Mouse (Mus musculus) embryonic facial prominence, embryonic 11.5 days (tissue): ENCODE results near the gene Snd1. TPM values are rescaled to one million over a fixed set of nuclear protein-coding genes. Genes with fewer than 3 reads are reported as not detected.

Source experiments
- ATAC-seq: fragments of 200-750 bp; cut with Nextera tagmentation; replicated peaks from 2 replicates; pipeline ENCODE4 v1.8.0; 2017; ENCODE audit warnings: low read depth; ENCODE audit not compliant: insufficient number of reproducible peaks, low FRiP score, low TSS enrichment
- DNase-seq: peaks from one replicate; pipeline ENCODE4 v3.0.0-alpha.2; 2015; ENCODE audit warnings: low spot score
- H3K27ac ChIP-seq: fragments of 300-500 bp; sonication (generic); replicated peaks from 2 replicates; pipeline ENCODE4 v1.5.1; 2014; ENCODE audit warnings: mild to moderate bottlenecking, low read depth, low read length, control low read depth
- H3K27me3 ChIP-seq: fragments of 300-500 bp; sonication (generic); 2 replicates; pipeline ENCODE4 v1.6.1; 2014; ENCODE audit warnings: mild to moderate bottlenecking, low read length, moderate library complexity, mixed read lengths; ENCODE audit not compliant: control insufficient read depth, insufficient read depth
- H3K36me3 ChIP-seq: fragments of 300-500 bp; sonication (generic); replicated peaks from 2 replicates; pipeline ENCODE4 v1.6.1; 2014; ENCODE audit warnings: low read depth, mild to moderate bottlenecking, low read length, moderate library complexity, mixed read lengths; ENCODE audit not compliant: control insufficient read depth, insufficient read depth
- H3K4me1 ChIP-seq: fragments of 300-500 bp; sonication (generic); 2 replicates; pipeline ENCODE4 v1.6.1; 2014; ENCODE audit warnings: low read length, mixed read lengths; ENCODE audit not compliant: control insufficient read depth, insufficient read depth
- H3K4me2 ChIP-seq: fragments of 300-500 bp; sonication (generic); 2 replicates; pipeline ENCODE4 v1.6.1; 2014; ENCODE audit warnings: low read depth, mild to moderate bottlenecking, control low read depth, low read length, moderate library complexity
- H3K4me3 ChIP-seq: fragments of 300-500 bp; sonication (generic); 2 replicates; pipeline ENCODE4 v1.5.1; 2014; ENCODE audit warnings: low read depth, low read length, control low read depth
- H3K9ac ChIP-seq: fragments of 300-500 bp; sonication (generic); replicated peaks from 2 replicates; pipeline ENCODE4 v1.6.1; 2014; ENCODE audit warnings: mild to moderate bottlenecking, control low read depth, low read length
- H3K9me3 ChIP-seq: fragments of 300-500 bp; sonication (generic); replicated peaks from 2 replicates; pipeline ENCODE4 v1.6.1; 2016; ENCODE audit warnings: mild to moderate bottlenecking, low read length, inconsistent platforms, mixed read lengths; ENCODE audit not compliant: control insufficient read depth
- WGBS: fragments of 180-500 bp; shearing (Covaris S2); extraction: QIAGEN DNeasy Blood & Tissue Kit; methylation state at CpG from one replicate; pipeline ENCODE4 v1.1.7; 2014; 5-methylcytosine and 5-hydroxymethylcytosine counted together
- polyA plus RNA-seq: library from polyadenylated mRNA; unstranded; fragments of >200 nt; fragmentation: Nextera tagmentation; extraction: Ambion mirVana; gene quantifications from 2 replicates; pipeline ENCODE4 v1.2.1, GENCODE M21; 2014

Gene Snd1
- polyA plus RNA-seq, 1 experiment from 2014 or later: 92.6 TPM

- 74% methylated on average over 2 of the region's 2 CpGs for WGBS
These were observed 248.1 kb downstream of the Snd1 start for GRCm38 (mm10) chr6:28723059-28723458.

GRCm38 (mm10) chr6:28724776-28725175 lies 249.8 kb downstream of the Snd1 start:
- DNase-seq (no peak), ATAC-seq (no peak)
- H3K4me1 ChIP-seq: no peaks in the 10 kb centered on the region
- H3K9ac ChIP-seq: no peak overlapping the region
- H3K27me3 ChIP-seq: no peaks in the 10 kb centered on the region
- 78% methylated on average over 5 of the region's 5 CpGs for WGBS
- no peak overlapping the region for H3K4me2 ChIP-seq
- no peaks in the 10 kb centered on the region for H3K9me3 ChIP-seq
- H3K27ac ChIP-seq: no peak overlapping the region
- no peaks in the 10 kb centered on the region for H3K36me3 ChIP-seq
- no peak overlapping the region for H3K4me3 ChIP-seq

More at GRCm38 (mm10) chr6:28723059-28723458, 248.1 kb downstream of the Snd1 start:
- no peaks in the 10 kb centered on the region for H3K4me1 ChIP-seq
- no peaks in the 10 kb centered on the region for H3K36me3 ChIP-seq
- H3K27ac ChIP-seq: no peak overlapping the region
- H3K9me3 ChIP-seq: no peaks in the 10 kb centered on the region
- H3K4me3 ChIP-seq: no peak overlapping the region
- no peak overlapping the region for H3K4me2 ChIP-seq
- ATAC-seq (no peak), DNase-seq (no peak)
- H3K27me3 ChIP-seq: no peaks in the 10 kb centered on the region
- H3K9ac ChIP-seq: no peak overlapping the region

GRCm38 (mm10) chr6:28729236-28729635 lies 254.3 kb downstream of the Snd1 start:
- peak; percentile 8 for DNase-seq
- no peaks in the 10 kb centered on the region for H3K9me3 ChIP-seq
- no peak overlapping the region for H3K9ac ChIP-seq
- no peaks in the 10 kb centered on the region for H3K4me1 ChIP-seq
- no peak overlapping the region for H3K4me2 ChIP-seq
- H3K36me3 ChIP-seq: no peaks in the 10 kb centered on the region
- 26% methylated on average over 3 of the region's 3 CpGs for WGBS
- no peak overlapping the region for H3K27ac ChIP-seq
- ATAC-seq: no peak; the same call in 1 of the 2 replicates
- H3K27me3 ChIP-seq: no peaks in the 10 kb centered on the region
- no peak overlapping the region for H3K4me3 ChIP-seq

- ATAC-seq (no peak), DNase-seq (no peak)
- Histone ChIP-seq H3K36me3 (no peaks in the 10 kb centered on the region), H3K27ac (no peak overlapping the region), H3K4me3 (no peak overlapping the region), H3K9ac (no peak overlapping the region), H3K4me1 (no peaks in the 10 kb centered on the region), H3K27me3 (no peaks in the 10 kb centered on the region), H3K4me2 (no peak overlapping the region), H3K9me3 (no peaks in the 10 kb centered on the region)
- 39% methylated on average over 2 of the region's 2 CpGs for WGBS
These were observed 254.7 kb downstream of the Snd1 start for GRCm38 (mm10) chr6:28729649-28730048.

- Histone ChIP-seq H3K27me3 (no peaks in the 10 kb centered on the region), H3K36me3 (no peaks in the 10 kb centered on the region), H3K9ac (no peak overlapping the region), H3K9me3 (no peaks in the 10 kb centered on the region), H3K27ac (no peak overlapping the region), H3K4me1 (no peaks in the 10 kb centered on the region), H3K4me3 (no peak overlapping the region), H3K4me2 (no peak overlapping the region)
- DNase-seq (no peak), ATAC-seq (no peak)
- WGBS: 93% methylated on average over 6 of the region's 6 CpGs
These were observed 256.3 kb downstream of the Snd1 start for GRCm38 (mm10) chr6:28731246-28731645.

- DNase-seq: no peak
- no peaks in the 10 kb centered on the region for H3K4me1 ChIP-seq
- H3K4me3 ChIP-seq: no peak overlapping the region
- no peak overlapping the region for H3K9ac ChIP-seq
- H3K4me2 ChIP-seq: no peak overlapping the region
- 84% methylated on average over 5 of the region's 5 CpGs for WGBS
- no peaks in the 10 kb centered on the region for H3K27me3 ChIP-seq
- H3K27ac ChIP-seq: no peak overlapping the region
- H3K36me3 ChIP-seq: no peaks in the 10 kb centered on the region
- H3K9me3 ChIP-seq: no peaks in the 10 kb centered on the region
- no peak for ATAC-seq
These were observed 259.1 kb downstream of the Snd1 start for GRCm38 (mm10) chr6:28733884-28734647.

- DNase-seq: no peak
- Histone ChIP-seq H3K9ac (no peak overlapping the region), H3K4me2 (no peak overlapping the region), H3K27me3 (no peaks in the 10 kb centered on the region), H3K4me1 (no peaks in the 10 kb centered on the region), H3K4me3 (no peak overlapping the region), H3K27ac (no peak overlapping the region), H3K36me3 (no peaks in the 10 kb centered on the region), H3K9me3 (no peaks in the 10 kb centered on the region)
- 76% methylated on average over 9 of the region's 9 CpGs for WGBS
- no peak for ATAC-seq
These were observed 260.2 kb downstream of the Snd1 start for GRCm38 (mm10) chr6:28735116-28735515.

- no peak for ATAC-seq
- Histone ChIP-seq H3K4me3 (no peak overlapping the region), H3K4me2 (no peak overlapping the region), H3K9me3 (no peaks in the 10 kb centered on the region), H3K9ac (no peak overlapping the region), H3K4me1 (no peaks in the 10 kb centered on the region), H3K27ac (no peak overlapping the region), H3K27me3 (no peaks in the 10 kb centered on the region), H3K36me3 (no peaks in the 10 kb centered on the region)
- no peak for DNase-seq
- 76% methylated on average over 7 of the region's 7 CpGs for WGBS
These were observed 261.7 kb downstream of the Snd1 start for GRCm38 (mm10) chr6:28736665-28737064.
